Mouse (Mus musculus) cerebellum, adult 11-12 months (tissue): ENCODE results near the gene Mutyh.
"Not testable (repeated sequence)": the region's sequence is repeated elsewhere in the genome, so short reads cannot be mapped to it uniquely, and the experiment has no call there.

Experiments used
- DNase-seq: peaks from one replicate; pipeline ENCODE4 v3.0.0; 2022

Mutyh gene

DNA sequence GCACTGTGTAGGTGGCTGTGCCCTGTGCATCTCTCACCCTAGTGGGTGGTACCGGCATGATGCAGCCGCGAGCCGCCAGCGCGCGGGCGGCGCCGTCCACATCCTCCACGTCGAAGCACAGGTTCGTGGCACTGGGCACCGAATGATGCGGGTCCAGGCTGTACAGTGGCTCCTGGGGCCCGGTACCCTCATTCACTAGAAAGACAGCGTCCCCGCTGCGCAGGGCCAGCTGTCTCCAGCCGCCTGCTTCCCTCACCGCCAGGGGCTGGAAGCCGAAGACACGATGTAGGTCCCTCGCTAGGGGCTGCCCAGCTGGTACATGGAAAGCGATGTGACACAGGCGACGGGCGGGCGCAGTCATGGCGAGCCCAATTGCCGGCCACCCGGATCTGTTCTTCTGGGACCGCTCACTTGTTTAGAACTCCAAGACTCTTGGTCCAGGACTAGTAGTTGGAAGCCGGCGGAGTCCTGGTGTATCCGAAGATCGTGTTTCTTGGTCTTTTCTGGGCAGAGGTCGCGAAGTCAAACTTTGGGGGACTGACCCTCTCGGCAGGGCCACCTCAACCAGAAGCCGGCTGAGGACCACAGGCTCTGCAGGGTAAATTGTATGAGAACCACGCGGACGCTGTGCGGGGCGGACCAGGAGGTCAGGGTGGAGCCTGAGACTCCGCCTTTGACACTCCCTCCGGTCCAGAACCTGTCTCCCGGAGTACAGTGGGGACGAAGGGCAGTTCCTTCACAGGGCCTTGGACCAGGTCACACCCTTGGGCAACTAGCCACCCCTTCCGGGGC is 13.6 kb downstream of the Mutyh start:
- peak; percentile 81 for DNase-seq

- DNase-seq: no peak
These were observed 14.1 kb downstream of the Mutyh start, which contains the start of gene Hpdl for GRCm38 (mm10) chr4:116821694-116822016. TSS of gene Hpdl (minus strand) at chr4:116821707.

DNA sequence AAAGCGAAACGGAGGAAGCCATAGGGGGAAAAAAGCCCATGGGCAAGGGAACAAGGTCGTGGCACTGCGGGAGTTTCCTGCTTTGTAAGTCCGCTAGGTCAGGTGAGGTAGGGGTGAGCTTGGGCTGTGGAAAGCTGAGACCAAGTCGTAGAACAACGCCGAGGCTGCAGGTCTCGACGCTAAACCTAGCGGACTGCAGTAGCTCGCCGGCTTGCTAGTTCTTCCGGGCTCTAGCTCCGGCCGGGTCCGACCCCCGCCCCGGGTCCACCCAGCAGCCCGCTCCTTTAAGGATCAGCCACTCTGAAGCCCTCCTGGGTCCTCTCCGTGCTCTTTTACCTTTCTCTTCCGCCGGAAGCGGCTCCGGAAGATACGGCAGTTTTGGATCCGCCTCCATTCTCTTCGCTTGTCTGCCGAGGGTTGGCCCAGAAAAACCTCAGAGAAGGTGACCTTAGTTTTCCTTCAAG is 17.1 kb downstream of the Mutyh start:
- peak; percentile 80 for DNase-seq

DNA sequence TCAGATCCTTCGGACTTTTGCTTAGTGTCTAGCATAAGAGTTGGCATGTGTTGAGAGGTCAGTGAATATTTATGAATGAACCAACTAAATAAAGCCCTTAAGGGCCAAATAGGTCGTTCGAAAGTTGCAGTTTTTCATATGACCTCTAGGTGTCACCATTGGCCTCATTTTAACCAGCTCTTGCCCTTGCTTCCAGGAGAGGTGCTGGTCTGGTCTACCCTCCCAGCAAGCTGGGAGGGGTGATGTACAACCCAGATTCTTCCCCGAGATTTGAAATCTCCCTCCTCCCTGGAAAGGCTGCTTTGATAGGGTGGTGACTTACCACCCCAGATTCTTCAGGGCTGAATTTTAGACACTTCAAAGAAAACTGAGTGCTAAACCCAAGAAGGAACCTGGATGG is 20.3 kb downstream of the Mutyh start:
- peak; percentile 51 for DNase-seq

- no peak for DNase-seq
These were observed 22.0 kb downstream of the Mutyh start for GRCm38 (mm10) chr4:116829364-116830069.

DNA sequence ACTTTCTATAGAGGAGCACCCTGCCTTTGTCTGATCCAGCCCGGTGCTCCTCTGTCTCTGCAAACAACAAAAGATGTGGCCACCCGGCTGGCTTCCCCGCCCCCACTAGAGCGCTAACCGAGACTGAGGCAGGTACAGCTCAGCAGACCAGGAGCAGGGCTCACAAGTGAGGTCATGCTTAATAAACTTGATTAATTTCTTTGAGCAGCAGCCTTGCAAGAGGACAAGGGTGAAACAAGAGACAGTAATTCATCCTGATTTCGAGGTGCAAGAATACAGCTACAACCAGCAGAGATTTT is 22.5 kb downstream of the Mutyh start:
- DNase-seq: no peak

- no peak for DNase-seq
These were observed 31.5 kb downstream of the Mutyh start for GRCm38 (mm10) chr4:116838999-116839398.

DNA sequence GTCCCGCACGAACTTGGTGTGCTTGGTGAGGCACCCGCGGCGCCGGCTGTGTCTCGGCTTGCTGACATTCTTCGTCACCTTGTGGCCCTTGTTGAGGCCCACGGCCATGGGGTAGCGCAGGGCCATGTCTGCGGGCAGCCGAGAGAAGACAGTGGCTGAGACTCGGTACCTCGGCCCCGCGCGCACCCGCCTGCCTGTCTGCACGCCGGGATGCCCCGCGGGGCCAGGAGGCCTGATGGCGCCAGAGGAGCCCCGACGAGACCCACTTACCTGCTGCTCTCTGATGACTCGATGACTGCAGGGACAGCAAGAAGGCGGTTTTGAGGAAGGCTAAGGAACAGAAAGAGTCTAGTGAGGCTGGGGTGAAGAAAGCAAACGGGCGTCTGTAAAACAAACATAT is 32.6 kb downstream of the Mutyh start:
- not testable (repeated sequence) for DNase-seq

- DNase-seq: no peak
These were observed 33.3 kb downstream of the Mutyh start for GRCm38 (mm10) chr4:116840841-116841240.

DNA sequence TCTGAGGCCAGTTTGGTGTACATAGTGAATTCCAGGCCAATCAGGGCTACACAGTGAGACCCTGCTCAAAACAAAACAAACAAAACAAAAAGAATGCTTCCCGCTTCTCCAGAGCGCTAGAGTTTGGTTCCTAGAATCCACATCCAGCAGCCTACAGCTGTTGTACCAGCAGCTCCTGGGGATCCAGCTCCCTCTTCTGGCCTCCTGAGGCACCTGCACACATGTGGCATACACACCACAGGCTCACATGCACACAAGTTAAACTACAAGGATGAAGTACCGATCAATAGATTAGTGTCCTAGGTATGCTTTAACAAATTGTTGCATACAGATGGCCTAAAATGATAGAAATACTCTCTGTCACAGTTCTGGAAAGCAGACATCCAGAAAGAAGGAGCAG is 36.8 kb downstream of the Mutyh start:
- DNase-seq: no peak

GRCm38 (mm10) chr4:116849901-116850300 is 42.4 kb downstream of the Mutyh start:
- no peak for DNase-seq

- no peak for DNase-seq
These were observed 46.8 kb downstream of the Mutyh start for GRCm38 (mm10) chr4:116854286-116854685.

- DNase-seq: no peak
These were observed 49.7 kb downstream of the Mutyh start for GRCm38 (mm10) chr4:116857203-116857602.

DNA sequence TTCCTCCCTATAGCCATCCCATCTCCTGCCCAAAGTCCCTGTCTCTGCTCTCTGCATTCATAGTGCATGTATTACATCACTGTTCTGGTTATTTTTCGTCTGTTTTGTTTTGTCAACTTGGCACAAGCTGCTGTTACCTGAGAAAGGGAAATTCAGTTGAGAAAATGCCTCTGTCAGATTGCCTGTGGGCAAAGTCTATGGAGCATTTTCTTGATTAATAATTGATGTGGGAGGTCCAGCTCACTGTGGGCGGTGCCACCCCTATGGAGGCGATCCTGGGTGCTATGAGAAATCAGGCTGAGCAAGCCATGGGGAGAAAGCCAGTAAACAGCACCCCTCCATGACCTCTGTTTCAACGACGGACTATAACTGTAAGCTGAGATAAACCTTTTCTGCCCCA is 52.2 kb downstream of the Mutyh start:
- no peak for DNase-seq

DNA sequence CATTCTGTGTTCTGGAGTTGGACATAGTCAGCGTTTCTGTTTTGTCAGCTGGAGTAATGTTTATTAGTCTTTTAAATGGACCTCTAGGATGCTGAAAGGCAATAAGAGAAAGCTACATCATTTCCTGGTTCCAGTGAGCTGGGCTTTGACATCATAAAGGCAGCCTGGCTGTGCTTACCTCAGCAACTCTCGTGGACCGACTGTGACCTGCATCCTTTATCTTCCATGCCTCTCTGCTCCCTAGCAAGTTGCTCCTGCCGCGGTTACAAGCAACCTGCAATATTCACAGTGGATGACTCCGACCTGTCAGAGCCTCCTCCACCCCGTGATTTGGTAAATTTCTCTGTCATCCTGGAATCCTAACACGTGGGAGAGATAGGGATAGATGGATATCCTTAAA is 54.5 kb downstream of the Mutyh start:
- no peak for DNase-seq
